Mouse (Mus musculus) myocyte (in vitro differentiated cells): ENCODE results near the gene Hoxc8. TPM values are rescaled to one million over a fixed set of nuclear protein-coding genes. Genes with fewer than 3 reads are reported as not detected.
A peak's percentile ranks its signal among the peaks of the same experiment; 100 is the strongest.

Experiments used
- H3K27me3 ChIP-seq: one replicate; pipeline ENCODE4 v1.6.1; 2011; ENCODE audit not compliant: control insufficient read depth, insufficient read depth, insufficient read length
- H3K36me3 ChIP-seq: one replicate; pipeline ENCODE4 v1.6.1; 2011; ENCODE audit not compliant: control insufficient read depth, insufficient read depth
- H3K4me2 ChIP-seq: one replicate; pipeline ENCODE4 v1.6.1; 2011; ENCODE audit warnings: low read depth, control low read depth
- H3K4me3 ChIP-seq: one replicate; pipeline ENCODE4 v1.5.1; 2011; ENCODE audit warnings: mild to moderate bottlenecking, control low read depth, moderate library complexity
- H3K79me2 ChIP-seq: one replicate; pipeline ENCODE4 v1.6.1; 2011; ENCODE audit not compliant: control insufficient read depth, insufficient read depth
- H3ac ChIP-seq: one replicate; pipeline ENCODE4 v1.6.1; 2011; ENCODE audit not compliant: control insufficient read depth, insufficient read length
- CEBPB ChIP-seq: IDR thresholded peaks from 2 replicates; pipeline ENCODE4 v1.6.1; 2011; ENCODE audit warnings: mild to moderate bottlenecking, moderate library complexity; ENCODE audit not compliant: poor library complexity, insufficient read depth, severe bottlenecking
- E2F4 ChIP-seq: IDR thresholded peaks from one replicate; pipeline ENCODE4 v1.6.1; 2011; ENCODE audit warnings: mild to moderate bottlenecking, control low read depth, moderate library complexity; ENCODE audit not compliant: insufficient read depth
- MAX ChIP-seq: IDR thresholded peaks from one replicate; pipeline ENCODE4 v1.6.1; 2011; ENCODE audit warnings: low read depth, mild to moderate bottlenecking, control low read depth
- MYOD1 ChIP-seq, 3 experiments: IDR thresholded peaks; one replicate each; pipeline ENCODE4 v1.6.1; 2011; ENCODE audit warnings: control low read depth in 2 of 3, low read depth in 2 of 3, mild to moderate bottlenecking in 2 of 3, moderate library complexity in 1 of 3; ENCODE audit not compliant: insufficient read length in 2 of 3, control insufficient read depth in 1 of 3
- MYOG ChIP-seq, 3 experiments: IDR thresholded peaks; one replicate each; pipeline ENCODE4 v1.6.1; 2011; ENCODE audit warnings: control low read depth in 2 of 3, low read depth in 2 of 3, mild to moderate bottlenecking in 2 of 3; ENCODE audit not compliant: insufficient read length in 2 of 3, control insufficient read depth in 1 of 3, insufficient read depth in 1 of 3
- POLR2A ChIP-seq: IDR thresholded peaks from one replicate; pipeline ENCODE4 v1.6.1; 2011; ENCODE audit warnings: low read depth, mild to moderate bottlenecking, control low read depth, moderate library complexity; ENCODE audit not compliant: insufficient read length
- POLR2AphosphoS2 ChIP-seq: IDR thresholded peaks from one replicate; pipeline ENCODE4 v1.6.1; 2011; ENCODE audit warnings: low read depth, control low read depth; ENCODE audit not compliant: insufficient read length
- REST ChIP-seq: IDR thresholded peaks from one replicate; pipeline ENCODE4 v1.6.1; 2011; ENCODE audit warnings: mild to moderate bottlenecking, control low read depth, moderate library complexity; ENCODE audit not compliant: insufficient read depth, insufficient read length
- SRF ChIP-seq: IDR thresholded peaks from one replicate; pipeline ENCODE4 v1.6.1; 2011; ENCODE audit warnings: low read depth; ENCODE audit not compliant: control insufficient read depth, insufficient read length
- TCF12 ChIP-seq: IDR thresholded peaks from one replicate; pipeline ENCODE4 v1.6.1; 2011; ENCODE audit warnings: mild to moderate bottlenecking, control low read depth; ENCODE audit not compliant: poor library complexity, insufficient read depth, severe bottlenecking
- TCF3 ChIP-seq: IDR thresholded peaks from one replicate; pipeline ENCODE4 v1.6.1; 2011; ENCODE audit warnings: low read depth, control low read depth; ENCODE audit not compliant: insufficient read length
- USF1 ChIP-seq: IDR thresholded peaks from one replicate; pipeline ENCODE4 v1.6.1; 2011; ENCODE audit warnings: low read depth, mild to moderate bottlenecking, control low read depth, moderate library complexity
- polyA plus RNA-seq: library from polyadenylated mRNA; unstranded; fragments of >200 nt; fragmentation: generic; extraction: Trizol; gene quantifications from one replicate; pipeline ENCODE4 v1.2.1, GENCODE M21; 2012; ENCODE audit warnings: missing spikeins

The Hoxc8 gene
- polyA plus RNA-seq, 1 experiment: 0.71 TPM

- peak overlapping the region; percentile 100 for H3K4me2 ChIP-seq
- H3K4me3 ChIP-seq: peak overlapping the region; percentile 26
- no peaks in the 10 kb centered on the region for H3K27me3 ChIP-seq
- no peak overlapping the region for H3ac ChIP-seq
- H3K79me2 ChIP-seq: peaks cover 33% of the 10 kb centered on the region
- no peaks in the 10 kb centered on the region for H3K36me3 ChIP-seq
- TF ChIP-seq SRF (peak; percentile 97), MYOG (IDR thresholded peaks at IDR 0.05; ENCODE audit: control insufficient read depth in 1 of 3, insufficient read depth in 1 of 3, insufficient read length in 2 of 3, low read depth in 2 of 3) (no peak), E2F4 (no peak), USF1 (no peak), MYOD1 (IDR thresholded peaks at IDR 0.05; ENCODE audit: control insufficient read depth in 1 of 3, insufficient read length in 2 of 3, low read depth in 2 of 3) (no peak), POLR2A (peak; percentile 70), MAX (no peak), POLR2AphosphoS2 (peak; percentile 79), TCF12 (no peak), TCF3 (no peak), CEBPB (no peak)
Measured at GRCm38 (mm10) chr15:102947276-102947675, 43.1 kb upstream of the Hoxc8 start.

GRCm38 (mm10) chr15:102948842-102949241, 41.6 kb upstream of the Hoxc8 start:
- no peaks in the 10 kb centered on the region for H3K27me3 ChIP-seq

GRCm38 (mm10) chr15:102949696-102950095, 40.7 kb upstream of the Hoxc8 start:
- TF ChIP-seq POLR2A (peak; percentile 9), SRF (no peak)
- no peaks in the 10 kb centered on the region for H3K36me3 ChIP-seq
- peak overlapping the region; percentile 100 for H3K4me2 ChIP-seq
- no peaks in the 10 kb centered on the region for H3K27me3 ChIP-seq
- peak overlapping the region; percentile 38 for H3ac ChIP-seq
- H3K4me3 ChIP-seq: peak overlapping the region; percentile 26
- H3K79me2 ChIP-seq: peaks cover 46% of the 10 kb centered on the region

More at GRCm38 (mm10) chr15:102948842-102949241, 41.6 kb upstream of the Hoxc8 start:
- Histone ChIP-seq H3K4me3 (peak overlapping the region; percentile 26), H3ac (no peak overlapping the region), H3K4me2 (peak overlapping the region; percentile 100), H3K79me2 (peaks cover 37% of the 10 kb centered on the region), H3K36me3 (no peaks in the 10 kb centered on the region)
- TF ChIP-seq MYOD1 (IDR thresholded peaks at IDR 0.05; ENCODE audit: control insufficient read depth in 1 of 3, insufficient read length in 2 of 3, low read depth in 2 of 3) (no peak), SRF (no peak), E2F4 (no peak), REST (no peak), POLR2AphosphoS2 (no peak)

- peak overlapping the region; percentile 100 for H3K4me2 ChIP-seq
- no peaks in the 10 kb centered on the region for H3K36me3 ChIP-seq
- H3ac ChIP-seq: no peak overlapping the region
- H3K79me2 ChIP-seq: peaks cover 58% of the 10 kb centered on the region
- peak overlapping the region; percentile 26 for H3K4me3 ChIP-seq
- TF ChIP-seq MYOD1 (IDR thresholded peaks at IDR 0.05; ENCODE audit: control insufficient read depth in 1 of 3, insufficient read length in 2 of 3, low read depth in 2 of 3): no peak
- no peak for TF ChIP-seq TCF3
- TF ChIP-seq REST: no peak
- no peak for TF ChIP-seq TCF12
- TF ChIP-seq POLR2AphosphoS2: no peak
- TF ChIP-seq CEBPB: no peak
- no peaks in the 10 kb centered on the region for H3K27me3 ChIP-seq
Measured at GRCm38 (mm10) chr15:102950877-102951276, 39.5 kb upstream of the Hoxc8 start.

- peak overlapping the region; percentile 100 for H3K4me2 ChIP-seq
- TF ChIP-seq MYOD1 (IDR thresholded peaks at IDR 0.05; ENCODE audit: control insufficient read depth in 1 of 3, insufficient read length in 2 of 3, low read depth in 2 of 3) (peak in 1 of 3 experiments; percentile 2), MYOG (IDR thresholded peaks at IDR 0.05; ENCODE audit: control insufficient read depth in 1 of 3, insufficient read depth in 1 of 3, insufficient read length in 2 of 3, low read depth in 2 of 3) (no peak), POLR2AphosphoS2 (peak; percentile 41), POLR2A (peak; percentile 37), SRF (no peak)
- peaks cover 73% of the 10 kb centered on the region for H3K79me2 ChIP-seq
- no peak overlapping the region for H3ac ChIP-seq
- no peaks in the 10 kb centered on the region for H3K36me3 ChIP-seq
- no peaks in the 10 kb centered on the region for H3K27me3 ChIP-seq
- peak overlapping the region; percentile 91 for H3K4me3 ChIP-seq
Measured at GRCm38 (mm10) chr15:102953561-102953960, 36.8 kb upstream of the Hoxc8 start.
